Mouse (Mus musculus): ENCODE results near the gene Cast. TPM values are rescaled to one million over a fixed set of nuclear protein-coding genes. Genes with fewer than 3 reads are reported as not detected.

Cast gene
- 37.3 and 37.6 TPM in 2 replicates for polyA plus RNA-seq (2015; fragmentation: Nextera tagmentation; extraction: Ambion mirVana)

GRCm38 (mm10) chr13:74808152-74808929 lies at the start of gene Cast:
Gene Cast, minus strand, starts transcription at chr13:74808810.
- Histone ChIP-seq H3K9me3 (replicated peaks) (no peaks in the 10 kb centered on the region), H3K27ac (replicated peaks) (peak within 1 kb of the TSS; percentile 78), H3K4me2 (peak within 1 kb of the TSS; percentile 97), H3K9ac (peak within 1 kb of the TSS; percentile 74), H3K4me3 (replicated peaks) (peak within 1 kb of the TSS; percentile 73), H3K4me1 (replicated peaks) (peaks cover 24% of the 10 kb centered on the region), H3K36me3 (replicated peaks) (no peaks in the 10 kb centered on the region), H3K27me3 (no peaks in the 10 kb centered on the region)
- ATAC-seq (ENCODE audit: insufficient read depth), result peak; percentile 85
- WGBS (ENCODE audit: insufficient replicate concordance), result under 1% methylated on average over 36 of the region's 36 CpGs

- H3K4me1 ChIP-seq (replicated peaks), result no peaks in the 10 kb centered on the region
- no peak overlapping the region for H3K4me3 ChIP-seq (replicated peaks)
- no peaks in the 10 kb centered on the region for H3K9me3 ChIP-seq (replicated peaks)
- ATAC-seq (ENCODE audit: insufficient read depth), result no peak
- no peaks in the 10 kb centered on the region for H3K36me3 ChIP-seq (replicated peaks)
- WGBS (ENCODE audit: insufficient replicate concordance), result under 1% methylated on average over 3 of the region's 3 CpGs
- no peak overlapping the region for H3K4me2 ChIP-seq
- no peak overlapping the region for H3K27ac ChIP-seq (replicated peaks)
- no peaks in the 10 kb centered on the region for H3K27me3 ChIP-seq
- no peak overlapping the region for H3K9ac ChIP-seq
Measured at GRCm38 (mm10) chr13:74854338-74855047, 45.9 kb upstream of the Cast start.

DNA sequence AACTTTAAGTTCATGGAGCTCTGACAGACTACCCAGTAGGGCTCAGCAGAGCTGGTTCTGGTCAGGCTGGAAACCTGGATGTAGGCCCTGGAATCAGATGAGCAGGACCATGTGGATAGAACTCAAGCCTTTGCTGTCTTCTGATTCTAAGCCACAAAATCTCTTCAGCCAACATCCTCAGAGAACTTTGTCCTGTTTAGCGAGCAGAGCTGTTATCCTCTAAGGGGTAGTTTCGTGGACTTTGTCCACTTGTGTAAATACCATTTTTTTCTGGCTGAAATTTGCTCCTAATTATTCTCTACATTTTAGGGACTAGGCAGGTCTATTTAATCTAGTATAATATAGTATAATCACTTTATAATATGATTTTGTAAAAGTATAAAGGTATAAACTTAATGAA lies 42.2 kb upstream of the Cast start:
- no peaks in the 10 kb centered on the region for H3K36me3 ChIP-seq (replicated peaks)

GRCm38 (mm10) chr13:74845886-74846285 lies 37.3 kb upstream of the Cast start:
- Histone ChIP-seq H3K36me3 (replicated peaks) (no peaks in the 10 kb centered on the region), H3K9ac (no peak overlapping the region), H3K4me2 (no peak overlapping the region), H3K27ac (replicated peaks) (no peak overlapping the region), H3K4me3 (replicated peaks) (no peak overlapping the region), H3K9me3 (replicated peaks) (no peaks in the 10 kb centered on the region), H3K4me1 (replicated peaks) (no peaks in the 10 kb centered on the region), H3K27me3 (no peaks in the 10 kb centered on the region)
- ATAC-seq (ENCODE audit: insufficient read depth), result no peak
- 48% methylated on average over 1 of the region's 1 CpGs for WGBS (ENCODE audit: insufficient replicate concordance)

More for the DNA sequence above, 42.2 kb upstream of the Cast start:
- no peak overlapping the region for H3K4me3 ChIP-seq (replicated peaks)
- H3K9ac ChIP-seq, result no peak overlapping the region
- no peak overlapping the region for H3K27ac ChIP-seq (replicated peaks)
- H3K4me2 ChIP-seq, result no peak overlapping the region
- no peaks in the 10 kb centered on the region for H3K27me3 ChIP-seq
- 63% methylated on average over 2 of the region's 2 CpGs for WGBS (ENCODE audit: insufficient replicate concordance)
- no peaks in the 10 kb centered on the region for H3K9me3 ChIP-seq (replicated peaks)
- ATAC-seq (ENCODE audit: insufficient read depth), result no peak
- H3K4me1 ChIP-seq (replicated peaks), result no peaks in the 10 kb centered on the region

DNA sequence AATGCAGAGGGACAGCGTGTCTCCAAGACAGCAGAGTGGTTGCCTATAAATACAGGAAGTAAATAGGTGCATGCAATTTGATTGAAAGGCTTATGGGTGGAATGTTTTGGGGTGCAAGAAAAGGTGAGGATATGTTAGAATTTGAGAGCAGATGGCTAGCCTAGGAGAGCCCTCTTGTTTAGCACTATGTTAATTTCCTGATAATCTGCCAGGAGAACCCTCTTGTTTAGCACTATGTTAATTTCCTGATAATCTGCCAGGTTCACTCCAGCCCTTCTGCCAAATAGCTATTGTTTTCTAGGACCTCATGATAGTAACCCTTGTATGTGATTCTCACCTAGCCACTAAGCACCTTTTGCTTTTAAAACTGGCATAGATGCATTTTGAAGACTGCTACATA lies 25.9 kb upstream of the Cast start:
- no peak overlapping the region for H3K9ac ChIP-seq
- no peak overlapping the region for H3K4me3 ChIP-seq (replicated peaks)
- H3K27me3 ChIP-seq, result no peaks in the 10 kb centered on the region
- no peaks in the 10 kb centered on the region for H3K9me3 ChIP-seq (replicated peaks)
- ATAC-seq (ENCODE audit: insufficient read depth), result no peak
- H3K36me3 ChIP-seq (replicated peaks), result no peaks in the 10 kb centered on the region
- WGBS (ENCODE audit: insufficient replicate concordance), result 72% methylated on average over 1 of the region's 1 CpGs
- no peaks in the 10 kb centered on the region for H3K4me1 ChIP-seq (replicated peaks)
- no peak overlapping the region for H3K4me2 ChIP-seq
- no peak overlapping the region for H3K27ac ChIP-seq (replicated peaks)

DNA sequence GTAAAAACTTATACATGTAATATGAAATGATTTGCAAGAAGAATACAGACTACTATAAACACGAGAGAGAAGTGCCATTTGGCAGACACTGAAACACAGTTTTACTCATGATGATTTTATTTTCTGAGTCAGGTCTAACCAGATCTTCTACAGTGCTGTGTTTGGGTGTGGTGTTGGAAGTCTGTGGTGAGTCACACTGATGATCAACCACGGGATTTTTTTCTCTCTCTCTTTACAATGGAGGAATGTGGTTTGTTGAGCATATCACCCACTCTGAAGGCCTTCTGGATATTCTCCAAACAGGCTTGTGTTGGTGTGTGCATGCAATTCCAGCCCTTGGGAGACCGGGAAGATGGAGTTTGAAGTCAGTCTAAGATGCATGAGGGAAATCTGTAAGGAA lies 13.5 kb upstream of the Cast start:
- H3K4me1 ChIP-seq (replicated peaks), result no peaks in the 10 kb centered on the region
- no peaks in the 10 kb centered on the region for H3K36me3 ChIP-seq (replicated peaks)
- no peak overlapping the region for H3K4me2 ChIP-seq
- no peak for ATAC-seq (ENCODE audit: insufficient read depth)
- no peak overlapping the region for H3K9ac ChIP-seq
- WGBS (ENCODE audit: insufficient replicate concordance), result 40% methylated on average over 3 of the region's 3 CpGs
- no peaks in the 10 kb centered on the region for H3K27me3 ChIP-seq
- no peak overlapping the region for H3K4me3 ChIP-seq (replicated peaks)
- no peak overlapping the region for H3K27ac ChIP-seq (replicated peaks)
- no peaks in the 10 kb centered on the region for H3K9me3 ChIP-seq (replicated peaks)

GRCm38 (mm10) chr13:74815753-74816152 lies 7.1 kb upstream of the Cast start:
- Histone ChIP-seq H3K27me3 (no peaks in the 10 kb centered on the region), H3K36me3 (replicated peaks) (no peaks in the 10 kb centered on the region), H3K4me3 (replicated peaks) (no peak overlapping the region), H3K9ac (no peak overlapping the region), H3K4me2 (no peak overlapping the region), H3K9me3 (replicated peaks) (no peaks in the 10 kb centered on the region), H3K27ac (replicated peaks) (no peak overlapping the region), H3K4me1 (replicated peaks) (no peaks in the 10 kb centered on the region)
- WGBS (ENCODE audit: insufficient replicate concordance), result 70% methylated on average over 1 of the region's 1 CpGs
- no peak for ATAC-seq (ENCODE audit: insufficient read depth)

GRCm38 (mm10) chr13:74807446-74808151 lies 1.0 kb downstream of the Cast start:
- Histone ChIP-seq H3K9ac (peak overlapping the region; percentile 74), H3K4me3 (replicated peaks) (peak overlapping the region; percentile 73), H3K9me3 (replicated peaks) (no peaks in the 10 kb centered on the region), H3K4me1 (replicated peaks) (peaks cover 24% of the 10 kb centered on the region), H3K27ac (replicated peaks) (peak overlapping the region; percentile 78), H3K4me2 (peak overlapping the region; percentile 97), H3K36me3 (replicated peaks) (no peaks in the 10 kb centered on the region), H3K27me3 (no peaks in the 10 kb centered on the region)
- peak; percentile 98 for ATAC-seq (ENCODE audit: insufficient read depth)
- WGBS (ENCODE audit: insufficient replicate concordance), result 1% methylated on average over 31 of the region's 31 CpGs

GRCm38 (mm10) chr13:74806934-74807333 lies 1.7 kb downstream of the Cast start:
- no peaks in the 10 kb centered on the region for H3K9me3 ChIP-seq (replicated peaks)
- WGBS (ENCODE audit: insufficient replicate concordance), result 21% methylated on average over 5 of the region's 5 CpGs
- H3K4me3 ChIP-seq (replicated peaks), result peak overlapping the region; percentile 73
- H3K9ac ChIP-seq, result no peak overlapping the region
- H3K27me3 ChIP-seq, result no peaks in the 10 kb centered on the region
- no peak for ATAC-seq (ENCODE audit: insufficient read depth)
- H3K27ac ChIP-seq (replicated peaks), result no peak overlapping the region
- H3K4me2 ChIP-seq, result peak overlapping the region; percentile 97
- H3K36me3 ChIP-seq (replicated peaks), result no peaks in the 10 kb centered on the region
- H3K4me1 ChIP-seq (replicated peaks), result peaks cover 24% of the 10 kb centered on the region

DNA sequence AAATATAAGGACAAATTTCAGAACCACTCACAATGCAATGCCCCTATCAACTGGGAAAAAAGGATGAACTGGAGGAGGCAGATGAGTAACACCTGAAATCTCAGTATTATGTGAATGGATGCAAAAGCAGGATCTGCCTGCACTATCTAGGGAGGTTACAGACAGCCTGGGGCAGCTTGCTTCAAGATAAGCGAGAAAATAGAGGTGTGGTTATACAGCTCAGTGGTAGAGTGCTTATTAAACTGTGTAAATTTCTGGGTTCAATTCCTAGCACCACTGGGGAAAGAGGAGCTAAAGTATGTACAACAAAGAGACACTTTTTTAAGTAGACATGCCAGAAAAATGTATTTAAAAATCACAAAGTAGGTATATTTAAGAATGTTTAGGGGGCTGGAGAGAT lies 14.2 kb downstream of the Cast start:
- H3K9ac ChIP-seq, result no peak overlapping the region
- no peaks in the 10 kb centered on the region for H3K27me3 ChIP-seq
- H3K36me3 ChIP-seq (replicated peaks), result no peaks in the 10 kb centered on the region
- H3K4me2 ChIP-seq, result no peak overlapping the region
- WGBS (ENCODE audit: insufficient replicate concordance), result 30% methylated on average over 1 of the region's 1 CpGs
- H3K4me1 ChIP-seq (replicated peaks), result no peaks in the 10 kb centered on the region
- H3K4me3 ChIP-seq (replicated peaks), result no peak overlapping the region
- ATAC-seq (ENCODE audit: insufficient read depth), result no peak
- H3K27ac ChIP-seq (replicated peaks), result no peak overlapping the region
- H3K9me3 ChIP-seq (replicated peaks), result no peaks in the 10 kb centered on the region

DNA sequence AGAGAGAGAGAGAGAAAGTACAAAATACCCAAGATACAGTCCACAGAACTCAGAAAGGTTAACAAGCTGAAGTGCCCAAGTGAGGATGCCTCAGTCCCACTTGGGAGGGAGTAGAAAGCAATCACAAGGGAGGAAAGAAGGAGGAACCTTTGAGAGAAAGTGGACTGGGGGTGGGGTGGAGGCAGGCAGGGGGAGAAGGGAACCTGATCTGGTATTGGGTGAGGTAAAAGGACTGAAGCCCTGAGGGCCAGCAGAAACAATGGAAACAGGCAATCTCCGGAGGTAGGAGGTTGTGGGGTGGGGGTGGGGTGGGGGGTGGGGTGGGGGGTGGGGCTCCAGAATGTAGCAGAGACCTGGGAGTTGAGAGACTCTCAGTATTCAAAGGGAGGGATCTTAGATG lies 20.9 kb downstream of the Cast start:
- Histone ChIP-seq H3K36me3 (replicated peaks) (no peaks in the 10 kb centered on the region), H3K4me1 (replicated peaks) (no peaks in the 10 kb centered on the region), H3K4me3 (replicated peaks) (no peak overlapping the region), H3K27ac (replicated peaks) (no peak overlapping the region), H3K9me3 (replicated peaks) (no peaks in the 10 kb centered on the region), H3K4me2 (no peak overlapping the region), H3K27me3 (no peaks in the 10 kb centered on the region), H3K9ac (no peak overlapping the region)
- ATAC-seq (ENCODE audit: insufficient read depth), result no peak
- WGBS (ENCODE audit: insufficient replicate concordance), result 40% methylated on average over 1 of the region's 1 CpGs

Data from liver, embryonic 15.5 days (tissue).